Mouse (Mus musculus) layer of hippocampus, adult 18-20 months (tissue): ENCODE measurements around the gene Pth2. TPM values are rescaled to one million over a fixed set of nuclear protein-coding genes. Genes with fewer than 3 reads are reported as not detected.

Experiments
- DNase-seq, 2 experiments: peaks; one replicate each; pipeline ENCODE4 v3.0.0; 2022; ENCODE audit warnings: low spot score in 2 of 2
- microRNA-seq, 2 experiments: library from miRNA; unstranded; fragments of <30 nt; microRNA quantifications; one replicate each; pipeline ENCODE4 v1.2.0; 2021
- total RNA-seq, 2 experiments: library from RNA; stranded (reverse); gene quantifications; 2 replicates each; pipeline ENCODE4 v1.2.3; 2021

Pth2 gene
- total RNA-seq, 2 experiments from 2014 or later = not detected

DNA sequence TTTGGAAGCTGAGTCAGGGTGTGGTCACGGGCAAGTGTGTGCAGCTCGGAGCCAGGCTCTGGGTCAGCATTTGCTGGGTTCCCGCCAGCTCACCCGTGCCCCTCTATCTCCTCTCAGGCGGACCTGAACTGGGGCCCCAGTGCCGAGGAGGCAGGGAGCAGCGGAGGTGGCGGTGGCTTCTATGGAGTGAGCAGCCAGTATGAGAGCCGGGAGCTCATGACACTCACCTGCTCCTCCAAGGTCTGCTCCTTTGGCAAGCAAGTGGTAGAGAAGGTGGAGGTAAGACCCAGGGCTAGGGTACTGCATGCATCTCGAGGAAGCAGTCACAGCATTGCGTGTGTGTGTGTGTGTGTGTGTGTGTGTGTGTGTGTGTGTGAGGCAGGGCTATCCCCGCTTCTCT, 50.4 kb downstream of the Pth2 start:
- DNase-seq = no peak

Small RNA genes lying within 50 kb of the gene (microRNA-seq; reads per million reads assigned to microRNA genes)
- gene Mir7055 = 2.0 to 3.9 reads per million in 2 experiments

Other genes with a start within 250 kb of the Pth2 start
- 1 to 10 TPM in 1 of 2 experiments, under 1 TPM in 1; 0.79 to 1.2 TPM for gene Tsks, start 237.8 kb upstream of the Pth2 start, total RNA-seq
- gene Cpt1c, start 206.1 kb upstream of the Pth2 start, total RNA-seq = 100 to 1,000 TPM; 129 to 136 TPM
- 100 to 1,000 TPM; 172 to 183 TPM for gene Prmt1, start 194.4 kb upstream of the Pth2 start, total RNA-seq
- 10 to 100 TPM; 41.5 to 43.7 TPM for gene Irf3, start 183.3 kb upstream of the Pth2 start, total RNA-seq
- 1 to 10 TPM; 3.1 TPM for gene Bcl2l12, start 182.3 kb upstream of the Pth2 start, total RNA-seq
- gene Scaf1, start 164.6 kb upstream of the Pth2 start, total RNA-seq = 100 to 1,000 TPM; 159 to 168 TPM
- 10 to 100 TPM; 11.6 to 12.9 TPM for gene Rras, start 163.0 kb upstream of the Pth2 start, total RNA-seq
- 10 to 100 TPM; 75.7 to 77.5 TPM for gene Prr12, start 128.1 kb upstream of the Pth2 start, total RNA-seq
- gene Nosip, start 118.6 kb upstream of the Pth2 start, total RNA-seq = 10 to 100 TPM; 50.8 to 57.6 TPM
- 1 to 10 TPM; 5.9 TPM for gene Prrg2, start 118.3 kb upstream of the Pth2 start, total RNA-seq
- 1 to 10 TPM; 7.4 to 8.5 TPM for gene Rcn3, start 88.8 kb upstream of the Pth2 start, total RNA-seq
- gene Fcgrt, start 77.1 kb upstream of the Pth2 start, total RNA-seq = 10 to 100 TPM; 14.8 to 18.7 TPM
- gene Rps11, start 56.6 kb upstream of the Pth2 start, total RNA-seq = 100 to 1,000 TPM; 481 to 486 TPM
- gene Rpl13a, start 52.2 kb upstream of the Pth2 start, total RNA-seq = 100 to 1,000 TPM; 866 to 870 TPM
- not detected for gene Gm45713, start 44.8 kb upstream of the Pth2 start, total RNA-seq
- gene Flt3l, start 44.6 kb upstream of the Pth2 start, total RNA-seq = 1 to 10 TPM; 6.9 to 9.5 TPM
- 10 to 100 TPM; 43.2 to 44.5 TPM for gene Pih1d1, start 26.7 kb upstream of the Pth2 start, total RNA-seq
- 10 to 100 TPM; 11.4 to 16.3 TPM for gene Aldh16a1, start 26.4 kb upstream of the Pth2 start, total RNA-seq
- gene Slc17a7, start 17.0 kb upstream of the Pth2 start, total RNA-seq = 1,000 to 10,000 TPM; 1,340 to 1,403 TPM
- under 1 TPM in 1 of 2 experiments, not detected in 1; 0.18 TPM for gene Gfy, start 1.4 kb upstream of the Pth2 start, total RNA-seq
- gene Ccdc155, start 23.9 kb downstream of the Pth2 start, total RNA-seq = 1 to 10 TPM; 2.2 to 3.4 TPM
- gene Dkkl1, start 31.2 kb downstream of the Pth2 start, total RNA-seq = 1 to 10 TPM; 1.9 to 3.1 TPM
- gene Tead2, start 34.8 kb downstream of the Pth2 start, total RNA-seq = 1 to 10 TPM; 3.2 to 4.2 TPM
- gene Cd37, start 58.1 kb downstream of the Pth2 start, total RNA-seq = 1 to 10 TPM; 4.5 to 4.8 TPM
- gene Slc6a16, start 60.1 kb downstream of the Pth2 start, total RNA-seq = 1 to 10 TPM; 1.3 to 2.6 TPM
- not detected for gene Slc6a21, start 96.5 kb downstream of the Pth2 start, total RNA-seq
- gene Trpm4, start 152.8 kb downstream of the Pth2 start, total RNA-seq = 10 to 100 TPM in 1 of 2 experiments, 1 to 10 TPM in 1; 9.7 to 16.2 TPM
- gene Hrc, start 154.3 kb downstream of the Pth2 start, total RNA-seq = under 1 TPM; 0.17 to 0.18 TPM
- 100 to 1,000 TPM; 132 to 139 TPM for gene Ppfia3, start 186.0 kb downstream of the Pth2 start, total RNA-seq
- gene Lin7b, start 189.6 kb downstream of the Pth2 start, total RNA-seq = 100 to 1,000 TPM; 134 to 144 TPM
- gene Snrnp70, start 214.7 kb downstream of the Pth2 start, total RNA-seq = 100 to 1,000 TPM; 364 to 405 TPM
- gene Kcna7, start 224.7 kb downstream of the Pth2 start, total RNA-seq = not detected
- gene Ntf5, start 232.7 kb downstream of the Pth2 start, total RNA-seq = not detected
- under 1 TPM in 1 of 2 experiments, not detected in 1; 0.50 TPM for gene Lhb, start 239.8 kb downstream of the Pth2 start, total RNA-seq